8 mouse cellular contexts compared by ENCODE assay signal in the genomic region with DNA sequence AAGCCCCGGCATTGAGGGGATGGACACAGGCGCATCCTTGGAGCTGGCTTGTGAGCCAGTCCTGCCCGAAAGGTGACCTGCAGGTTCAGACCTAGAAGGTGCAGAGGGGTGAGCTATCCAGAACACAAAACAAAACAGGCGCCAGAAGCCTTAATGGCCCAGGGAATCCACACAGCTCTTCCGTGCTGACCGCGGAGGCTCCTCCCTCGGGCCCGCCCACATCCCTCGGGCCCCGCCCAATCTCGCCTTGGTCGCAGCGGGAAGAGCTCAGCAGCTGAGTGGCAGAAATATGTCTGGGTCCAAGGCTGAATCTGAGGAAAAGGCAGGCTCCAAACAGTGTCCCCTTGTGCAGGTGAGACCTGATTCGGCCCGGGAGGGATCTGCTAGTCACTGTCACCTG. TPM values are rescaled to one million over a fixed set of nuclear protein-coding genes. Genes with fewer than 3 reads are reported as not detected.
DNase-seq lines count a peak whose midpoint lies in the region; ATAC-seq lines count a peak whose summit lies in the region.

No protein-coding gene starts in this region.

- no peaks in the 10 kb centered on the region for H3K27me3 ChIP-seq in hindbrain, embryonic 11.5 days (ENCODE audit: control insufficient read depth, insufficient read depth, low read length)

- peak; percentile 51 for DNase-seq in Muller cell, postnatal 12 days (ENCODE audit: inconsistent ontology term)
- peak; percentile 19 for DNase-seq in cerebellum, adult 8-10 months
- DNase-seq in hindbrain, embryonic 11.5 days (ENCODE audit: low spot score): peak; percentile 77
- peak; percentile 18 to 36 for DNase-seq in layer of hippocampus, postnatal 14 days (ENCODE audit: low spot score in 2 of 2)
- DNase-seq in lung, postnatal 10 days: peak; percentile 85
- peak; percentile 75 for DNase-seq in ovary, postnatal 36 days (ENCODE audit: low spot score)
- DNase-seq in thymus, postnatal 25 days: peak; percentile 33

- H3K4me2 ChIP-seq in hindbrain, embryonic 11.5 days (replicated peaks; ENCODE audit: low read depth, low read length): peak overlapping the region; percentile 39

- H3K9ac ChIP-seq in hindbrain, embryonic 11.5 days (ENCODE audit: low read depth, low read length): peak overlapping the region; percentile 11; the same call in 1 of the 2 replicates

- WGBS in hindbrain, embryonic 11.5 days: 15% methylated on average over 16 of the region's 16 CpGs

- no peaks in the 10 kb centered on the region for H3K9me3 ChIP-seq in hindbrain, embryonic 11.5 days (ENCODE audit: control insufficient read depth, low read length)

- no peaks in the 10 kb centered on the region for H3K4me1 ChIP-seq in hindbrain, embryonic 11.5 days (replicated peaks; ENCODE audit: control insufficient read depth, insufficient read depth, low read length)

- peak; percentile 87 for ATAC-seq in frontal cortex, adult (ENCODE audit: low TSS enrichment)
- ATAC-seq in hindbrain, embryonic 11.5 days (ENCODE audit: low FRiP score): peak; percentile 66

- H3K36me3 ChIP-seq in hindbrain, embryonic 11.5 days (ENCODE audit: control insufficient read depth, insufficient read depth, low read length): no peaks in the 10 kb centered on the region

- peak overlapping the region; percentile 15; the same call in 1 of the 2 replicates for H3K4me3 ChIP-seq in hindbrain, embryonic 11.5 days (ENCODE audit: low read depth, low read length)

- H3K27ac ChIP-seq in hindbrain, embryonic 11.5 days (ENCODE audit: low read depth, low read length): no peak overlapping the region

RNA-seq across cellular contexts. Expression of gene Wdr76, which starts 3.1 kb away (rescaled TPM):
- 11.4 and 12.6 TPM in 2 replicates for polyA plus RNA-seq in hindbrain, embryonic 11.5 days (2014; fragmentation: Nextera tagmentation; extraction: Ambion mirVana)
- total RNA-seq in layer of hippocampus, postnatal 14 days (2021): 1 to 10 TPM; 2.0 to 2.5 TPM

RNA-seq across cellular contexts. Expression of gene Mfap1a, which starts 3.1 kb away (rescaled TPM):
- polyA plus RNA-seq in hindbrain, embryonic 11.5 days (2014; fragmentation: Nextera tagmentation; extraction: Ambion mirVana): 30.9 and 31.5 TPM in 2 replicates
- 10 to 100 TPM; 31.3 to 32.2 TPM for total RNA-seq in layer of hippocampus, postnatal 14 days (2021)

RNA-seq across cellular contexts. Expression of gene Mfap1b, which starts 35.7 kb away (rescaled TPM):
- 80.4 and 80.9 TPM in 2 replicates for polyA plus RNA-seq in hindbrain, embryonic 11.5 days (2014; fragmentation: Nextera tagmentation; extraction: Ambion mirVana)
- 10 to 100 TPM; 38.0 to 40.6 TPM for total RNA-seq in layer of hippocampus, postnatal 14 days (2021)

RNA-seq across cellular contexts. Expression of gene Serinc4, which starts 53.0 kb away (rescaled TPM):
- polyA plus RNA-seq in hindbrain, embryonic 11.5 days (2014; fragmentation: Nextera tagmentation; extraction: Ambion mirVana): 0.46 and 0.80 TPM in 2 replicates
- total RNA-seq in layer of hippocampus, postnatal 14 days (2021): under 1 TPM; 0.97 to 0.98 TPM

RNA-seq across cellular contexts. Expression of gene Hypk, which starts 56.5 kb away (rescaled TPM):
- polyA plus RNA-seq in hindbrain, embryonic 11.5 days (2014; fragmentation: Nextera tagmentation; extraction: Ambion mirVana): 114 and 116 TPM in 2 replicates
- total RNA-seq in layer of hippocampus, postnatal 14 days (2021): 10 to 100 TPM; 20.1 to 27.8 TPM

Comparison
In these comparisons a context has a peak if more than half of its experiments do, and no peak if none do; other contexts are left out.
1. DNase-seq: peak in every context shown above with its lines; median percentile 85 in lung, postnatal 10 days; 77 in hindbrain, embryonic 11.5 days; 75 in ovary, postnatal 36 days; 51 in Muller cell, postnatal 12 days; 33 in thymus, postnatal 25 days; 27 in layer of hippocampus, postnatal 14 days; 19 in cerebellum, adult 8-10 months.